Mouse (Mus musculus): ENCODE measurements around the gene Eif2b3. TPM values are rescaled to one million over a fixed set of nuclear protein-coding genes. Genes with fewer than 3 reads are reported as not detected.
A peak's percentile ranks its signal among the peaks of the same experiment; 100 is the strongest.

Eif2b3 gene
- total and polyA plus RNA-seq, 2 experiments from 2014 or later, result 14.0 to 27.5 TPM

DNA sequence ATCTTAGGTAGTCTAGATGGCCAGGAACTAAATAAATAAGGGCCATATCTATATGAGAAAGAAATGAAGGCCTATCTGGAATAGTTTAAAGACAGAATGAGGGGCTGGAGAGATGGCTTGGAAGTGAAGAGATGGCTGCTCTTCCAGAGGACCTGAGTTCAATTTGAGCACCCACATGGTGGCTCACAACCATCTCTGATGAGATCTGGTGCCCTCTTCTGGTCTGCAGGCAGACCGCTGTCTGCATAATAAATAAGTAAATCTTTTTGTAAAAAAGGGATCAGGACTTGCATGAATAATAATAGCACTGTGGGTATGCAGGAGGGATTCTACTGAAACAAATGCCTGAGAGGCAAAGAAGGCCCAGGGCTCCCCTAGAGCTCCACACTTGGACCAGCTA lies 94.0 kb downstream of the Eif2b3 start:
- H3K27ac ChIP-seq (ENCODE audit: low read depth), result no peak overlapping the region
- TF ChIP-seq CTCF (IDR thresholded peaks at IDR 0.05; ENCODE audit: low read depth) (no peak), EP300 (IDR thresholded peaks at IDR 0.05; ENCODE audit: low read depth) (no peak)
- H3K4me2 ChIP-seq (ENCODE audit: low read depth, low read length), result no peak overlapping the region
- no peak for DNase-seq (ENCODE audit: low spot score)
- no peaks in the 10 kb centered on the region for H3K9me3 ChIP-seq (replicated peaks; ENCODE audit: control insufficient read depth, low read length)
- 86% methylated on average over 1 of the region's 1 CpGs for WGBS
- no peak for ATAC-seq (ENCODE audit: insufficient read depth, low read depth)
- H3K9ac ChIP-seq (replicated peaks; ENCODE audit: low read depth, low read length), result no peak overlapping the region
- H3K4me1 ChIP-seq (ENCODE audit: control insufficient read depth, insufficient read depth), result no peaks in the 10 kb centered on the region
- no peak overlapping the region for H3K4me3 ChIP-seq (ENCODE audit: low read depth, low read length)
- no peaks in the 10 kb centered on the region for H3K27me3 ChIP-seq (ENCODE audit: control insufficient read depth, insufficient read depth, low read length)
- H3K36me3 ChIP-seq (replicated peaks; ENCODE audit: control insufficient read depth, insufficient read depth, low read length), result no peaks in the 10 kb centered on the region

- no peak for DNase-seq (ENCODE audit: low spot score)
- Histone ChIP-seq H3K36me3 (replicated peaks; ENCODE audit: control insufficient read depth, insufficient read depth, low read length) (no peaks in the 10 kb centered on the region), H3K4me3 (ENCODE audit: low read depth, low read length) (no peak overlapping the region), H3K4me2 (ENCODE audit: low read depth, low read length) (no peak overlapping the region), H3K27me3 (ENCODE audit: control insufficient read depth, insufficient read depth, low read length) (no peaks in the 10 kb centered on the region), H3K9me3 (replicated peaks; ENCODE audit: control insufficient read depth, low read length) (no peaks in the 10 kb centered on the region), H3K9ac (replicated peaks; ENCODE audit: low read depth, low read length) (no peak overlapping the region), H3K27ac (ENCODE audit: low read depth) (no peak overlapping the region), H3K4me1 (ENCODE audit: control insufficient read depth, insufficient read depth) (no peaks in the 10 kb centered on the region; the same call in 1 of the 2 replicates)
- no peak for TF ChIP-seq CTCF (IDR thresholded peaks at IDR 0.05; ENCODE audit: low read depth)
- no peak for TF ChIP-seq EP300 (IDR thresholded peaks at IDR 0.05; ENCODE audit: low read depth)
- WGBS, result 70% methylated on average over 5 of the region's 5 CpGs
- ATAC-seq (ENCODE audit: insufficient read depth, low read depth), result no peak
These were observed 96.4 kb downstream of the Eif2b3 start for GRCm38 (mm10) chr4:117115592-117115991.

DNA sequence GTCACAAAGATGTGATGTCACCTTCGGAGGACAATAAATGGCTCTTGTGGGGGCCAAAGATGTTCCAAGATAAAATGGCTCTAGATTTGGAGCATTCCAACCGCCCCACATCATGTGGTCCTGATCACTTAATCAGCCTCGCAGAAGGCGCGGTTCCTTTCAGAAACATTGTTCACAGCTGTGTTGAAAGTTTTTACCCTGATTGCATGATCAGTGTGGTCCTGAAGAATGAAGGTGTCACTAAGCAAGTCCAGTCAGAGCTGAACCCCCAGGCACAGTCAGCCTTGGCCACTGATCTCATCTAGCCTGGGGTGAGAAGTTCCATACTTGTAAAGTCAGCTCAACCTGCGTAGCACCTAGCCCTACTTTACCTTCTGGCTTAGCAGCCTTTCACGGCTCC lies 98.7 kb downstream of the Eif2b3 start:
- Histone ChIP-seq H3K27ac (ENCODE audit: low read depth) (no peak overlapping the region), H3K9ac (replicated peaks; ENCODE audit: low read depth, low read length) (no peak overlapping the region), H3K36me3 (replicated peaks; ENCODE audit: control insufficient read depth, insufficient read depth, low read length) (no peaks in the 10 kb centered on the region), H3K4me1 (ENCODE audit: control insufficient read depth, insufficient read depth) (no peaks in the 10 kb centered on the region; the same call in 1 of the 2 replicates), H3K27me3 (ENCODE audit: control insufficient read depth, insufficient read depth, low read length) (no peaks in the 10 kb centered on the region), H3K4me3 (ENCODE audit: low read depth, low read length) (no peak overlapping the region), H3K9me3 (replicated peaks; ENCODE audit: control insufficient read depth, low read length) (no peaks in the 10 kb centered on the region), H3K4me2 (ENCODE audit: low read depth, low read length) (no peak overlapping the region)
- no peak for DNase-seq (ENCODE audit: low spot score)
- TF ChIP-seq CTCF (IDR thresholded peaks at IDR 0.05; ENCODE audit: low read depth), result no peak
- TF ChIP-seq EP300 (IDR thresholded peaks at IDR 0.05; ENCODE audit: low read depth), result no peak
- no peak for ATAC-seq (ENCODE audit: insufficient read depth, low read depth)
- WGBS, result 88% methylated on average over 7 of the region's 7 CpGs

GRCm38 (mm10) chr4:117119636-117120035 lies 100.4 kb downstream of the Eif2b3 start:
- TF ChIP-seq EP300 (IDR thresholded peaks at IDR 0.05; ENCODE audit: low read depth), result no peak
- TF ChIP-seq CTCF (IDR thresholded peaks at IDR 0.05; ENCODE audit: low read depth), result no peak

DNA sequence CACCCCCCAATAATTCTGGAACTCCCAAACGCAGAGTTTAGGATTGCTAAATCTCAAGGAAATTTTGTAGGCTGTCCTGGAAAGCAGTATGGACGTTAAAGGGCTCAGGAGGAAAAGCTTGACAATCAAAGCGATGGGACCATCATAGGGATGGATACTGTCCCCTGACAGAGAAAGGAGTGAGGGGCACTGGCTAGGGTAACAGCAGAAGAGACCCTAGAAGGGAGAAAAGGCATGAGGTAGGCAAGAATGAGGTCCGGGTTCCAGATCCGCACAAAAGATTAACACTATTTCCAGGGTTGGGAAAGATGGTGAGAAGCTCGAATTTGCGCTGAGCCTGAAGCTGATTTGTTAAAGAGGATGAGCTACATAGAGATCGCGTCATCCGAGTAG lies 100.8 kb downstream of the Eif2b3 start:
- DNase-seq (ENCODE audit: low spot score), result no peak
- Histone ChIP-seq H3K27ac (ENCODE audit: low read depth) (peak overlapping the region; percentile 78), H3K4me2 (ENCODE audit: low read depth, low read length) (peak overlapping the region; percentile 92), H3K27me3 (ENCODE audit: control insufficient read depth, insufficient read depth, low read length) (no peaks in the 10 kb centered on the region), H3K36me3 (replicated peaks; ENCODE audit: control insufficient read depth, insufficient read depth, low read length) (no peaks in the 10 kb centered on the region), H3K4me1 (ENCODE audit: control insufficient read depth, insufficient read depth) (peaks cover 3% of the 10 kb centered on the region; the same call in 1 of the 2 replicates), H3K9ac (replicated peaks; ENCODE audit: low read depth, low read length) (peak overlapping the region; percentile 12; the same call in 1 of the 2 replicates), H3K4me3 (ENCODE audit: low read depth, low read length) (peak overlapping the region; percentile 60), H3K9me3 (replicated peaks; ENCODE audit: control insufficient read depth, low read length) (no peaks in the 10 kb centered on the region)
- no peak for ATAC-seq (ENCODE audit: insufficient read depth, low read depth)
- TF ChIP-seq EP300 (IDR thresholded peaks at IDR 0.05; ENCODE audit: low read depth) (no peak), CTCF (IDR thresholded peaks at IDR 0.05; ENCODE audit: low read depth) (no peak)
- WGBS, result 4% methylated on average over 10 of the region's 10 CpGs

More at GRCm38 (mm10) chr4:117119636-117120035, 100.4 kb downstream of the Eif2b3 start:
- no peaks in the 10 kb centered on the region for H3K27me3 ChIP-seq (ENCODE audit: control insufficient read depth, insufficient read depth, low read length)
- H3K4me3 ChIP-seq (ENCODE audit: low read depth, low read length), result peak overlapping the region; percentile 60
- 0 out of 2 replicates have a peak overlapping the region, but pooled peaks have one; percentile 12 for H3K9ac ChIP-seq (replicated peaks; ENCODE audit: low read depth, low read length)
- no peaks in the 10 kb centered on the region for H3K9me3 ChIP-seq (replicated peaks; ENCODE audit: control insufficient read depth, low read length)
- peak overlapping the region; percentile 92 for H3K4me2 ChIP-seq (ENCODE audit: low read depth, low read length)
- DNase-seq (ENCODE audit: low spot score) (no peak), ATAC-seq (ENCODE audit: insufficient read depth, low read depth) (no peak)
- H3K27ac ChIP-seq (ENCODE audit: low read depth), result peak overlapping the region; percentile 78
- 79% methylated on average over 5 of the region's 5 CpGs for WGBS
- no peaks in the 10 kb centered on the region; the same call in 1 of the 2 replicates for H3K4me1 ChIP-seq (ENCODE audit: control insufficient read depth, insufficient read depth)
- no peaks in the 10 kb centered on the region for H3K36me3 ChIP-seq (replicated peaks; ENCODE audit: control insufficient read depth, insufficient read depth, low read length)

All from heart, postnatal 0 days (tissue).